Mouse (Mus musculus): Measurements from ENCODE around the gene Gemin4. TPM values are rescaled to one million over a fixed set of nuclear protein-coding genes. Genes with fewer than 3 reads are reported as not detected.

Gene Gemin4
- polyA plus RNA-seq, 1 experiment, result 7.3 TPM

GRCm38 (mm10) chr11:76167079-76167765, 50.2 kb downstream of the Gemin4 start:
- 15% methylated on average over 5 of the region's 5 CpGs for WGBS
- peak; percentile 74 for DNase-seq (ENCODE audit: low read depth, low spot score)

GRCm38 (mm10) chr11:76166657-76167056, 50.8 kb downstream of the Gemin4 start:
- WGBS, result 86% methylated on average over 4 of the region's 4 CpGs
- DNase-seq (ENCODE audit: low read depth, low spot score), result no peak

Other genes with a start within 250 kb of the Gemin4 start
- gene 1700016K19Rik, start 217.8 kb downstream of the Gemin4 start, polyA plus RNA-seq (2012; rRNA removed), result 0.42 TPM in 1 of 2 replicates, not detected in the other
- gene Rflnb, start 189.9 kb downstream of the Gemin4 start, polyA plus RNA-seq (2012; rRNA removed), result 10.3 and 19.9 TPM in 2 replicates
- gene Vps53, start 38.0 kb downstream of the Gemin4 start, polyA plus RNA-seq (2012; rRNA removed), result 34.5 and 43.4 TPM in 2 replicates
- 15.3 and 16.3 TPM in 2 replicates for gene Fam57a, start 38.0 kb downstream of the Gemin4 start, polyA plus RNA-seq (2012; rRNA removed)
- 0.17 and 0.41 TPM in 2 replicates for gene Dbil5, start 56 bp downstream of the Gemin4 start, polyA plus RNA-seq (2012; rRNA removed)
- 5.7 and 5.8 TPM in 2 replicates for gene Mrm3, start 26.1 kb upstream of the Gemin4 start, polyA plus RNA-seq (2012; rRNA removed)
- 8.0 and 9.2 TPM in 2 replicates for gene Glod4, start 26.1 kb upstream of the Gemin4 start, polyA plus RNA-seq (2012; rRNA removed)
- 10.8 and 13.2 TPM in 2 replicates for gene Nxn, start 181.5 kb upstream of the Gemin4 start, polyA plus RNA-seq (2012; rRNA removed)
- 14.8 and 15.6 TPM in 2 replicates for gene Timm22, start 189.3 kb upstream of the Gemin4 start, polyA plus RNA-seq (2012; rRNA removed)

All from large intestine, adult 2 months (tissue).